Mouse (Mus musculus) lung, embryonic 14.5 days (tissue): ENCODE results near the gene Lrg1. TPM values are rescaled to one million over a fixed set of nuclear protein-coding genes. Genes with fewer than 3 reads are reported as not detected.
A peak's percentile ranks its signal among the peaks of the same experiment; 100 is the strongest.

Experiments
- ATAC-seq: fragments of 200-750 bp; cut with Nextera tagmentation; 2 replicates; pipeline ENCODE4 v1.8.0; 2017; ENCODE audit warnings: mild to moderate bottlenecking, moderate TSS enrichment, moderate library complexity; ENCODE audit not compliant: insufficient read depth
- DNase-seq: peaks from one replicate; pipeline ENCODE4 v3.0.0-alpha.2; 2015
- H3K27ac ChIP-seq: fragments of 300-500 bp; sonication (generic); 2 replicates; pipeline ENCODE4 v1.5.1; 2014; ENCODE audit warnings: low read depth, mild to moderate bottlenecking, moderate library complexity
- H3K27me3 ChIP-seq: fragments of 300-500 bp; sonication (generic); 2 replicates; pipeline ENCODE4 v1.6.1; 2014; ENCODE audit warnings: low read length, control low read depth; ENCODE audit not compliant: insufficient read depth
- H3K36me3 ChIP-seq: fragments of 300-500 bp; sonication (generic); 2 replicates; pipeline ENCODE4 v1.6.1; 2014; ENCODE audit warnings: control low read depth; ENCODE audit not compliant: insufficient read depth
- H3K4me1 ChIP-seq: fragments of 300-500 bp; sonication (generic); 2 replicates; pipeline ENCODE4 v1.6.1; 2014; ENCODE audit warnings: antibody characterized with exemption, control low read depth; ENCODE audit not compliant: insufficient read depth
- H3K4me2 ChIP-seq: fragments of 300-500 bp; sonication (generic); 2 replicates; pipeline ENCODE4 v1.6.1; 2014; ENCODE audit warnings: mild to moderate bottlenecking
- H3K4me3 ChIP-seq: fragments of 300-500 bp; sonication (generic); 2 replicates; pipeline ENCODE4 v1.5.1; 2014; ENCODE audit warnings: low read depth, low read length
- H3K9ac ChIP-seq: fragments of 300-500 bp; sonication (generic); 2 replicates; pipeline ENCODE4 v1.6.1; 2014
- H3K9me3 ChIP-seq: fragments of 300-500 bp; sonication (generic); 2 replicates; pipeline ENCODE4 v1.6.1; 2016; ENCODE audit warnings: low read depth, low read length, control low read depth
- CTCF ChIP-seq: IDR thresholded peaks from 2 replicates; pipeline ENCODE4 v1.5.1; 2016; ENCODE audit warnings: antibody characterized with exemption, low read depth
- WGBS: fragments of 180-500 bp; shearing (Covaris S2); extraction: QIAGEN DNeasy Blood & Tissue Kit; methylation state at CpG from one replicate; pipeline ENCODE4 v1.1.7; 2014; 5-methylcytosine and 5-hydroxymethylcytosine counted together
- polyA plus RNA-seq: library from polyadenylated mRNA; unstranded; fragments of >200 nt; fragmentation: Nextera tagmentation; extraction: Ambion mirVana; gene quantifications from 2 replicates; pipeline ENCODE4 v1.2.1, GENCODE M21; 2014

Lrg1 gene
- polyA plus RNA-seq, 1 experiment from 2014 or later: 0.17 TPM

- Histone ChIP-seq H3K9ac (peak within 1 kb of the TSS; percentile 67), H3K4me2 (peak within 1 kb of the TSS; percentile 71), H3K36me3 (peaks cover 32% of the 10 kb centered on the region), H3K9me3 (no peaks in the 10 kb centered on the region), H3K27ac (peak within 1 kb of the TSS; percentile 96), H3K27me3 (no peaks in the 10 kb centered on the region), H3K4me1 (peaks cover 3% of the 10 kb centered on the region; the same call in 1 of the 2 replicates), H3K4me3 (peak within 1 kb of the TSS; percentile 65)
- peak; percentile 62 for TF ChIP-seq CTCF
- DNase-seq (peak; percentile 98), ATAC-seq (peak; percentile 60)
- WGBS: under 1% methylated on average over 35 of the region's 35 CpGs
Measured at GRCm38 (mm10) chr17:56074827-56075208, 47.0 kb downstream of the Lrg1 start, which contains the start of gene Ubxn6. Gene Ubxn6 (minus strand): TSS chr17:56075028.

DNA sequence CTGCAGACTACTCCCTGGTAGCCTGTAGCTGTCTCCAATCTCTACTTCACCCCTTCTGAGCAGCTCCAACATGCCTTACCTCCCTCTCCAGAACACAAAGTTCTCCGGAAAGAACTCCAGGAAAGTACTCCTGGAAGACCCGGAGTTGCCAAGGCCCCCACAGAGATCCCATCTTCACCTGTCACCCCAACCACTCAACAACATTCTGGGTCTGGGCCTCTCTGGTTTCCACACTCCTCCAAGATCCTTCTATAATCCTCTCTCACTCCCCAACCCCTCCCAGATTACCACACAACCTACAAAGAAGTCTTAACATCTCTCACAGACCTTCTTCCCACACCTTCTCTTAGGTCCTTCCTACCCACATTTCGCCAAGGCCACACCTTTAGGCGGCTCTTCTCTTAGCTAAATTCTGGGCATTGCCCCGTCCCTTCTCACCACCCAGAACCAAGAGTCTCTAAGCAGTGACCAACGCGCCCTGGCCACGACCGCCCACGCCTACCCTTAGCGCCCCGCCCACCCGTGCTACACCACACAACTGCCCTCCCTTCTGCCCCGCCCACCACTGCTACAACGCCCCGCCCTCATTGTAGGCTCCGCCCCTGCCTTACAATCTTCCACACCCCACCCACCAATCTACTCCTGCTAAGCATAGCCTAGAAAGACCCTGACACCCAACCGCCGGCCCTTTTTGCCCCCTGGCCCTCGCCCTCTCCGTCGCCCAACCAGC, 47.5 kb downstream of the Lrg1 start:
- Histone ChIP-seq H3K9me3 (no peaks in the 10 kb centered on the region), H3K4me2 (peak overlapping the region; percentile 71), H3K4me1 (peaks cover 3% of the 10 kb centered on the region; the same call in 1 of the 2 replicates), H3K9ac (peak overlapping the region; percentile 67), H3K36me3 (peaks cover 38% of the 10 kb centered on the region), H3K27me3 (no peaks in the 10 kb centered on the region), H3K4me3 (peak overlapping the region; percentile 65), H3K27ac (peak overlapping the region; percentile 96)
- TF ChIP-seq CTCF: no peak
- 8% methylated on average over 22 of the region's 22 CpGs for WGBS
- ATAC-seq: peak; percentile 23
- DNase-seq: peak; percentile 91

- H3K27me3 ChIP-seq: no peaks in the 10 kb centered on the region
- H3K27ac ChIP-seq: no peak overlapping the region
- H3K9me3 ChIP-seq: no peaks in the 10 kb centered on the region
- peaks cover 3% of the 10 kb centered on the region; the same call in 1 of the 2 replicates for H3K4me1 ChIP-seq
- H3K4me3 ChIP-seq: no peak overlapping the region
- WGBS: 89% methylated on average over 5 of the region's 5 CpGs
- H3K4me2 ChIP-seq: no peak overlapping the region
- DNase-seq (no peak), ATAC-seq (no peak)
- no peak overlapping the region for H3K9ac ChIP-seq
- no peak for TF ChIP-seq CTCF
- H3K36me3 ChIP-seq: peaks cover 58% of the 10 kb centered on the region
Measured at GRCm38 (mm10) chr17:56072243-56072642, 49.6 kb downstream of the Lrg1 start.

DNA sequence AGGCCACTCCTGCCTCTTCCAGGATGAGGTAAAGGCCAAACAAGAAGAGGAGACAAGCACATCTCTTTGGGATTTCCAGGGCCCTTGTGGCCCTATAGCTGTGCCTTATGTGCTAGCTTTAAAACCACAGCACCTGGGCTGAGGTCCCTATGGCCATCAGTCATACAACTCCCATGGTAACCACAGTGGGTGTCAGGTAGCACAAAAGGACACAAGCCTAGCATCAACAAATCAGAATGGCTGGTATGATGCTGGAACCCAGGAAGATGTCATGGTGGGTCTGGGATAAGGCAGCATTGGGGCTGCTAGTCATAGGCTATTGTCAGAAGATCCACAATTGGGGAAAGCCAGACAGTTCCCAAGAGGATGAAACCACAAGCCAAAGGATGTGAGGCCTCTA, 50.7 kb downstream of the Lrg1 start:
- Histone ChIP-seq H3K27me3 (no peaks in the 10 kb centered on the region), H3K36me3 (peaks cover 69% of the 10 kb centered on the region), H3K9me3 (no peaks in the 10 kb centered on the region), H3K27ac (no peak overlapping the region), H3K4me2 (no peak overlapping the region), H3K4me1 (peaks cover 3% of the 10 kb centered on the region; the same call in 1 of the 2 replicates), H3K4me3 (no peak overlapping the region), H3K9ac (no peak overlapping the region)
- DNase-seq: no peak
- no peak for ATAC-seq
- TF ChIP-seq CTCF: no peak

Other genes starting within 250 kb of the Lrg1 start
- 9.9 and 11.5 TPM in 2 replicates for gene Zfp119a, start 243.1 kb downstream of the Lrg1 start, polyA plus RNA-seq
- 13.3 and 16.4 TPM in 2 replicates for gene Zfp959, start 229.9 kb downstream of the Lrg1 start, polyA plus RNA-seq
- 5.1 and 5.4 TPM in 2 replicates for gene Zfp119b, start 172.5 kb downstream of the Lrg1 start, polyA plus RNA-seq
- gene Ebi3, start 169.4 kb downstream of the Lrg1 start, polyA plus RNA-seq: 0.84 and 1.7 TPM in 2 replicates
- 21.8 and 22.0 TPM in 2 replicates for gene Yju2, start 162.9 kb downstream of the Lrg1 start, polyA plus RNA-seq
- gene Shd, start 151.5 kb downstream of the Lrg1 start, polyA plus RNA-seq: 11.4 and 12.0 TPM in 2 replicates
- gene Fsd1, start 135.5 kb downstream of the Lrg1 start, polyA plus RNA-seq: 6.6 and 11.5 TPM in 2 replicates
- gene Stap2, start 116.4 kb downstream of the Lrg1 start, polyA plus RNA-seq: 14.4 and 14.9 TPM in 2 replicates
- 127 TPM in 2 replicates for gene Mpnd, start 116.3 kb downstream of the Lrg1 start, polyA plus RNA-seq
- 154 and 160 TPM in 2 replicates for gene Sh3gl1, start 85.4 kb downstream of the Lrg1 start, polyA plus RNA-seq
- 28.0 and 30.4 TPM in 2 replicates for gene Chaf1a, start 81.6 kb downstream of the Lrg1 start, polyA plus RNA-seq
- gene Ubxn6, start 47.0 kb downstream of the Lrg1 start, polyA plus RNA-seq: 30.5 and 31.3 TPM in 2 replicates
- 96.2 and 111 TPM in 2 replicates for gene Hdgfl2, start 42.4 kb downstream of the Lrg1 start, polyA plus RNA-seq
- gene Plin4, start 12.2 kb downstream of the Lrg1 start, polyA plus RNA-seq: 0.12 and 0.28 TPM in 2 replicates
- gene Plin5, start 4.4 kb downstream of the Lrg1 start, polyA plus RNA-seq: 0.34 and 0.86 TPM in 2 replicates
- gene Sema6b, start 18.3 kb upstream of the Lrg1 start, polyA plus RNA-seq: 1.7 and 1.8 TPM in 2 replicates
- 14.5 and 16.2 TPM in 2 replicates for gene Tnfaip8l1, start 40.5 kb upstream of the Lrg1 start, polyA plus RNA-seq
- 93.0 and 95.3 TPM in 2 replicates for gene Mydgf, start 61.9 kb upstream of the Lrg1 start, polyA plus RNA-seq
- 37.9 and 41.3 TPM in 2 replicates for gene Dpp9, start 96.9 kb upstream of the Lrg1 start, polyA plus RNA-seq
- gene Fem1a, start 134.8 kb upstream of the Lrg1 start, polyA plus RNA-seq: 14.5 and 15.4 TPM in 2 replicates
- 4.5 and 4.9 TPM in 2 replicates for gene Ticam1, start 154.8 kb upstream of the Lrg1 start, polyA plus RNA-seq
- 69.7 and 71.0 TPM in 2 replicates for gene Plin3, start 170.9 kb upstream of the Lrg1 start, polyA plus RNA-seq
- not detected in 2 replicates for gene Arrdc5, start 178.3 kb upstream of the Lrg1 start, polyA plus RNA-seq
- gene Uhrf1, start 181.3 kb upstream of the Lrg1 start, polyA plus RNA-seq: 137 and 147 TPM in 2 replicates
- gene Kdm4b, start 204.1 kb upstream of the Lrg1 start, polyA plus RNA-seq: 31.3 and 36.7 TPM in 2 replicates